Mouse (Mus musculus): Measurements from ENCODE around the gene Gm12790. TPM values are rescaled to one million over a fixed set of nuclear protein-coding genes. Genes with fewer than 3 reads are reported as not detected.

Gm12790 gene
- total RNA-seq (2023), result not detected

GRCm38 (mm10) chr4:101980949-101981348, at the start of gene Gm12790:
Gene Gm12790 (minus strand): TSS chr4:101981049.

GRCm38 (mm10) chr4:101986326-101986725, 5.5 kb upstream of the Gm12790 start, which contains the start of gene Gm12789:
Gene Gm12789 (plus strand): TSS chr4:101986626.

DNA sequence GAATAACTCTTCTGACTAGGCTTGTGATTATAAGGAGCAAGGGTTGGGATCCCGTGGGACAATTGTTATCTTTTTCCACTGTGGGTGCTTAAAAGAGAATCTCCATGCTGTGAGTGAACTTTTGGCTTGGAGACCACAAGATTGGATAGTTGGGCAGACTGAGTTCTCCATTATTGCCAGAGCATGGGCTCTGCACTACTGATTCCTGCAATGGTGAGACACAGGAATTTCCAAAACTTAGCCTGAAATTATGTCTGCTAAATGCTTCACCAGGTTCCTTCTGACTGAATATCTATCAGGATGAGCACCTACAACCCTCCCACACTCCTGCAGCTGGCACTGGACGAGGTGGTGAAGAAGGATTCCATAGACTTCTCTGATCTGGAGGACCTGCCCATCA, 40.7 kb downstream of the Gm12790 start, which contains the start of gene Gm12794:
Gene Gm12794, plus strand, starts transcription at position 301 of the 400 bp plus-strand sequence.

Other genes starting within 250 kb of the Gm12790 start
- not detected for gene B020004J07Rik, start 137.0 kb downstream of the Gm12790 start, total RNA-seq (2023)
- not detected for gene C130073F10Rik, start 87.3 kb downstream of the Gm12790 start, total RNA-seq (2023)
- gene Gm12800, start 71.9 kb downstream of the Gm12790 start, total RNA-seq (2023), result not detected
- not detected for gene Gm12794, start 40.6 kb downstream of the Gm12790 start, total RNA-seq (2023)
- not detected for gene Gm12789, start 5.6 kb upstream of the Gm12790 start, total RNA-seq (2023)
- 100 to 1,000 TPM; 116 to 125 TPM for gene Pde4b, start 106.5 kb upstream of the Gm12790 start, total RNA-seq (2023)

Measured in T-cell, adult 66 days (primary cell).